Mouse (Mus musculus): Measurements from ENCODE around the gene Gpr18.
"Not testable (repeated sequence)": the region's sequence is repeated elsewhere in the genome, so short reads cannot be mapped to it uniquely, and the experiment has no call there.

Gpr18 gene

GRCm38 (mm10) chr14:121894511-121895135 lies 21.0 kb downstream of the Gpr18 start:
- DNase-seq (ENCODE audit: extremely low spot score, low read depth, low spot score), result no peak

GRCm38 (mm10) chr14:121893747-121894146 lies 21.8 kb downstream of the Gpr18 start:
- DNase-seq (ENCODE audit: extremely low spot score, low read depth, low spot score), result no peak

- DNase-seq (ENCODE audit: extremely low spot score, low read depth, low spot score), result no peak
These were observed 31.3 kb downstream of the Gpr18 start for GRCm38 (mm10) chr14:121884150-121884797.

- no peak for DNase-seq (ENCODE audit: extremely low spot score, low read depth, low spot score)
These were observed 34.4 kb downstream of the Gpr18 start for GRCm38 (mm10) chr14:121881211-121881610.

GRCm38 (mm10) chr14:121879266-121879840 lies 36.2 kb downstream of the Gpr18 start:
- DNase-seq (ENCODE audit: extremely low spot score, low read depth, low spot score), result no peak

- DNase-seq (ENCODE audit: extremely low spot score, low read depth, low spot score), result no peak
These were observed 36.7 kb downstream of the Gpr18 start for GRCm38 (mm10) chr14:121878859-121879206.

- peak; percentile 81 for DNase-seq (ENCODE audit: extremely low spot score, low read depth, low spot score)
These were observed 37.3 kb downstream of the Gpr18 start, which contains the start of gene Ubac2 for GRCm38 (mm10) chr14:121878176-121878858. Gene Ubac2 (plus strand): TSS chr14:121878620.

GRCm38 (mm10) chr14:121877640-121878039 lies 37.9 kb downstream of the Gpr18 start:
- DNase-seq (ENCODE audit: extremely low spot score, low read depth, low spot score), result no peak

- DNase-seq (ENCODE audit: extremely low spot score, low read depth, low spot score), result no peak
These were observed 38.7 kb downstream of the Gpr18 start for GRCm38 (mm10) chr14:121876860-121877259.

GRCm38 (mm10) chr14:121876190-121876589 lies 39.4 kb downstream of the Gpr18 start:
- DNase-seq (ENCODE audit: extremely low spot score, low read depth, low spot score), result not testable (repeated sequence)

GRCm38 (mm10) chr14:121873646-121874045 lies 41.9 kb downstream of the Gpr18 start:
- DNase-seq (ENCODE audit: extremely low spot score, low read depth, low spot score), result no peak

- no peak for DNase-seq (ENCODE audit: extremely low spot score, low read depth, low spot score)
These were observed 42.4 kb downstream of the Gpr18 start for GRCm38 (mm10) chr14:121873172-121873571.

GRCm38 (mm10) chr14:121872760-121873159 lies 42.8 kb downstream of the Gpr18 start:
- DNase-seq (ENCODE audit: extremely low spot score, low read depth, low spot score), result no peak

- DNase-seq (ENCODE audit: extremely low spot score, low read depth, low spot score), result no peak
These were observed 46.5 kb downstream of the Gpr18 start for GRCm38 (mm10) chr14:121869111-121869510.

GRCm38 (mm10) chr14:121866574-121866973 lies 49.0 kb downstream of the Gpr18 start:
- DNase-seq (ENCODE audit: extremely low spot score, low read depth, low spot score), result no peak

GRCm38 (mm10) chr14:121865162-121865561 lies 50.4 kb downstream of the Gpr18 start:
- DNase-seq (ENCODE audit: extremely low spot score, low read depth, low spot score), result peak; percentile 60

Measured in hindlimb bud, embryonic 11.5 days (tissue).